Mouse (Mus musculus) cortical plate, adult 2 months (tissue): ENCODE results near the gene Morn5.

Experiments
- CTCF ChIP-seq: fragments of 200-500 bp; IDR thresholded peaks from 2 replicates; pipeline ENCODE4 v1.5.1; 2011; ENCODE audit warnings: mild to moderate bottlenecking, control low read depth, low read length; ENCODE audit not compliant: insufficient read depth; ENCODE audit errors: extremely low read depth
- POLR2A ChIP-seq: fragments of 200-500 bp; IDR thresholded peaks from 2 replicates; pipeline ENCODE4 v1.6.1; 2011; ENCODE audit warnings: mild to moderate bottlenecking, low read length, control low read depth; ENCODE audit not compliant: insufficient read depth; ENCODE audit errors: extremely low read depth

- TF ChIP-seq CTCF: no peak
- TF ChIP-seq POLR2A: no peak
Measured at GRCm38 (mm10) chr2:36053249-36053648, 4.0 kb downstream of the Morn5 start.
